26 mouse cellular contexts compared by ENCODE assay signal in the genomic region with DNA sequence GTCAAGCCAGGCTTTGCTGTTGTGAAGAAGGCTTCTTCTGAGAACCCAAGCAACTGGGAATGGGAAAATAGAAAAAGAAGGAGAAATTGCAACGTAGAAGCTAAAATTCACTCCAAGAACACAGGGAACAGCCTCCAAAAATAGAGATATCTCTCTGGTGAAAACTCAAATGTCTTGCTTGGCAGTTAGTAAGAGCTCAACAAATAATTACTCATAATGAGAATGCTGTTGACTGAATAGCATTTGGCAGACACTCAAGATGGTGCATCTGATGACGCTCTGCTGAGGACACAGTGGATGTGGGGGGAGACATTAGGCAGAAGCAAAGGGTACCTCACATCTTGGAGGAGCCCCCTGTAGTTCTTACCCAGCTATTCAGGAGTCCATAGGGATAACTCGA. TPM values are rescaled to one million over a fixed set of nuclear protein-coding genes. Genes with fewer than 3 reads are reported as not detected.
DNase-seq lines count a peak whose midpoint lies in the region; ATAC-seq lines count a peak whose summit lies in the region.
"Had no signal": no experiment of that assay in that cellular context is flagged by ENCODE, and none has a peak within 500 bp of the region (broad histone marks: within the 10 kb centered on the region; RNA-seq: fewer than 3 reads in every experiment).

No protein-coding gene starts in this region.

- intact Hi-C loops in left cerebral cortex, postnatal 25 days (cut with DNase I): no loop called here
- intact Hi-C loops in left cerebral cortex, postnatal 36 days (cut with DNase I): no loop called here

- no peak overlapping the region for H3K9ac ChIP-seq in liver, embryonic 12.5 days
- H3K9ac ChIP-seq in heart, embryonic 11.5 days (ENCODE audit: low read depth, low read length): no peak overlapping the region
- H3K9ac ChIP-seq: forebrain, embryonic 13.5 days; heart, embryonic 13.5 days; hindbrain, embryonic 14.5 days had no signal

- no peaks in the 10 kb centered on the region for H3K4me1 ChIP-seq in liver, embryonic 12.5 days
- H3K4me1 ChIP-seq in heart, embryonic 11.5 days (ENCODE audit: control insufficient read depth, insufficient read depth, low read length): no peaks in the 10 kb centered on the region

- no peak overlapping the region for H3K4me2 ChIP-seq in liver, embryonic 12.5 days
- no peak overlapping the region for H3K4me2 ChIP-seq in heart, embryonic 11.5 days
- H3K4me2 ChIP-seq: forebrain, embryonic 13.5 days; heart, embryonic 13.5 days; hindbrain, embryonic 14.5 days had no signal

- H3K27ac ChIP-seq in liver, embryonic 12.5 days: no peak overlapping the region
- H3K27ac ChIP-seq in heart, embryonic 11.5 days (ENCODE audit: low read depth, low read length): no peak overlapping the region
- H3K27ac ChIP-seq: forebrain, embryonic 10.5 days; forebrain, embryonic 13.5 days; heart, embryonic 13.5 days; hindbrain, embryonic 14.5 days; hindbrain, postnatal 0 days had no signal

- H3K27me3 ChIP-seq in liver, embryonic 12.5 days (replicated peaks): 0 out of 2 replicates have a peak, but pooled peaks cover 3% of the 10 kb centered on the region
- H3K27me3 ChIP-seq in heart, embryonic 11.5 days (ENCODE audit: control insufficient read depth, insufficient read depth, low read length): no peaks in the 10 kb centered on the region; the same call in 1 of the 2 replicates
- H3K27me3 ChIP-seq: forebrain, embryonic 13.5 days had no signal

- ATAC-seq in liver, embryonic 12.5 days: no peak
- ATAC-seq in heart, embryonic 11.5 days (replicated peaks; ENCODE audit: insufficient number of reproducible peaks, low FRiP score, low TSS enrichment): no peak
- ATAC-seq: forebrain, embryonic 13.5 days; forebrain, embryonic 16.5 days; hindbrain, postnatal 0 days had no signal

- DNase-seq in layer of hippocampus, adult 11-12 months (ENCODE audit: low spot score): peak; percentile 13
- no peak for DNase-seq in layer of hippocampus, adult 8-10 months (ENCODE audit: low spot score in 2 of 2)
- peak; percentile 12 to 55 for DNase-seq in left cerebral cortex, postnatal 25 days (ENCODE audit: low spot score in 2 of 2)
- DNase-seq in left cerebral cortex, postnatal 36 days (ENCODE audit: low spot score in 2 of 2): no peak
- peak; percentile 54 for DNase-seq in brain, adult 2 months (ENCODE audit: low read depth, low spot score)
- DNase-seq: adrenal gland, adult 2 months; adrenal gland, postnatal 14 days; B cell, adult 2 months; cerebellum, adult 18-20 months; cerebellum, adult 9-10 months; cerebellum, postnatal 14 days; gastrocnemius, postnatal 25 days; heart, adult 18-20 months; heart, postnatal 14 days; heart, postnatal 4 days had no signal

- WGBS in liver, embryonic 12.5 days (ENCODE audit: insufficient replicate concordance): 55% methylated on average over 3 of the region's 3 CpGs
- WGBS in heart, embryonic 11.5 days (ENCODE audit: insufficient replicate concordance): 82% methylated on average over 3 of the region's 3 CpGs

- no peaks in the 10 kb centered on the region for H3K36me3 ChIP-seq in liver, embryonic 12.5 days
- no peaks in the 10 kb centered on the region for H3K36me3 ChIP-seq in heart, embryonic 11.5 days (ENCODE audit: control insufficient read depth, insufficient read depth, low read length)
- H3K36me3 ChIP-seq: forebrain, embryonic 10.5 days; heart, embryonic 13.5 days had no signal

- H3K4me3 ChIP-seq in liver, embryonic 12.5 days: no peak overlapping the region
- no peak overlapping the region for H3K4me3 ChIP-seq in heart, embryonic 11.5 days (ENCODE audit: low read depth, low read length)
- H3K4me3 ChIP-seq: forebrain, embryonic 10.5 days; forebrain, embryonic 13.5 days; heart, embryonic 13.5 days had no signal

- no peaks in the 10 kb centered on the region for H3K9me3 ChIP-seq in liver, embryonic 12.5 days (replicated peaks)
- H3K9me3 ChIP-seq in heart, embryonic 11.5 days (replicated peaks; ENCODE audit: control insufficient read depth, low read length): no peaks in the 10 kb centered on the region
- H3K9me3 ChIP-seq: forebrain, embryonic 10.5 days; forebrain, embryonic 13.5 days; heart, embryonic 13.5 days had no signal

RNA-seq across cellular contexts. Expression of a gene that starts 10.0 kb away (rescaled TPM):
- total RNA-seq in layer of hippocampus, adult 8-10 months (2022): under 1 TPM in 2 of 4 experiments, not detected in 2; 0.05 to 0.07 TPM
- not detected for total RNA-seq in left cerebral cortex, postnatal 25 days (2021)
- total RNA-seq in left cerebral cortex, postnatal 36 days (2021): not detected
- polyA plus RNA-seq in liver, embryonic 12.5 days (2016; fragmentation: Nextera tagmentation; extraction: Ambion mirVana): not detected in 2 replicates
- polyA plus RNA-seq in heart, embryonic 11.5 days (2014; fragmentation: Nextera tagmentation; extraction: Ambion mirVana): not detected in 2 replicates
- total RNA-seq: CH12.LX; gastrocnemius, postnatal 25 days; hindbrain, postnatal 0 days had no signal
- polyA plus RNA-seq: embryonic facial prominence, embryonic 11.5 days; forebrain, embryonic 13.5 days; forebrain, embryonic 16.5 days; gonadal fat pad, adult 2 months; heart, embryonic 13.5 days had no signal

Comparison
In these comparisons a context has a peak if more than half of its experiments do, and no peak if none do; other contexts are left out.
1. DNase-seq: peak in layer of hippocampus, adult 11-12 months (single experiment), left cerebral cortex, postnatal 25 days (2 of 2) and brain, adult 2 months (single experiment); none in layer of hippocampus, adult 8-10 months (0 of 2) and left cerebral cortex, postnatal 36 days (0 of 2).